Comparison of ENCODE assay signal across 11 mouse cellular contexts in genomic region chr1:166344300-166345077, GRCm38 (mm10). TPM values are rescaled to one million over a fixed set of nuclear protein-coding genes. Genes with fewer than 3 reads are reported as not detected.
DNase-seq lines count a peak whose midpoint lies in the region; ATAC-seq lines count a peak whose summit lies in the region.
"Had no signal": no experiment of that assay in that cellular context is flagged by ENCODE, and none has a peak within 500 bp of the region (broad histone marks: within the 10 kb centered on the region; RNA-seq: fewer than 3 reads in every experiment).

No protein-coding gene starts in this region.

- DNase-seq in left cerebral cortex, postnatal 14 days (ENCODE audit: low spot score in 2 of 2) = peak; percentile 31 to 38
- DNase-seq in left cerebral cortex, adult 11 months (ENCODE audit: low spot score) = no peak
- DNase-seq in c-Kit-positive CD71-positive TER-119-positive erythroid progenitor cells, embryonic 14.5 days (ENCODE audit: low spot score) = no peak
- no peak for DNase-seq in kidney, postnatal 36 days
- DNase-seq: adrenal gland, adult 8-10 months had no signal

- intact Hi-C loops in left cerebral cortex, postnatal 14 days (cut with DNase I) = no loop called here

- H3K4me1 ChIP-seq in forebrain, embryonic 13.5 days = peaks cover 16% of the 10 kb centered on the region
- H3K4me1 ChIP-seq in hindbrain, embryonic 15.5 days (replicated peaks) = peaks cover 13% of the 10 kb centered on the region
- peaks cover 8% of the 10 kb centered on the region for H3K4me1 ChIP-seq in neural tube, embryonic 13.5 days (replicated peaks)

- H3K4me3 ChIP-seq in forebrain, embryonic 13.5 days = no peak overlapping the region
- no peak overlapping the region for H3K4me3 ChIP-seq in hindbrain, embryonic 15.5 days
- no peak overlapping the region for H3K4me3 ChIP-seq in neural tube, embryonic 13.5 days
- H3K4me3 ChIP-seq: embryonic facial prominence, embryonic 12.5 days had no signal

- H3K4me2 ChIP-seq in forebrain, embryonic 13.5 days = no peak overlapping the region; the same call in 1 of the 2 replicates
- no peak overlapping the region for H3K4me2 ChIP-seq in hindbrain, embryonic 15.5 days
- H3K4me2 ChIP-seq in neural tube, embryonic 13.5 days = no peak overlapping the region
- H3K4me2 ChIP-seq: embryonic facial prominence, embryonic 12.5 days had no signal

- H3K9ac ChIP-seq in forebrain, embryonic 13.5 days = no peak overlapping the region
- H3K9ac ChIP-seq in hindbrain, embryonic 15.5 days = no peak overlapping the region
- no peak overlapping the region for H3K9ac ChIP-seq in neural tube, embryonic 13.5 days
- H3K9ac ChIP-seq: embryonic facial prominence, embryonic 12.5 days had no signal

- no peaks in the 10 kb centered on the region for H3K9me3 ChIP-seq in forebrain, embryonic 13.5 days (replicated peaks)
- H3K9me3 ChIP-seq in hindbrain, embryonic 15.5 days = no peaks in the 10 kb centered on the region
- no peaks in the 10 kb centered on the region for H3K9me3 ChIP-seq in neural tube, embryonic 13.5 days
- H3K9me3 ChIP-seq: embryonic facial prominence, embryonic 12.5 days had no signal

- ATAC-seq in forebrain, embryonic 13.5 days = peak; percentile 50; the same call in 1 of the 2 replicates
- peak; percentile 79; the same call in 1 of the 2 replicates for ATAC-seq in hindbrain, embryonic 15.5 days (ENCODE audit: low FRiP score, low read depth)
- ATAC-seq in neural tube, embryonic 13.5 days (ENCODE audit: low read depth) = peak; percentile 80
- ATAC-seq: CD4-positive, CD25-positive, alpha-beta regulatory T cell, adult 4 months; lung, postnatal 0 days had no signal

- H3K36me3 ChIP-seq in forebrain, embryonic 13.5 days (ENCODE audit: poor library complexity, severe bottlenecking) = no peaks in the 10 kb centered on the region
- H3K36me3 ChIP-seq in hindbrain, embryonic 15.5 days = no peaks in the 10 kb centered on the region
- no peaks in the 10 kb centered on the region for H3K36me3 ChIP-seq in neural tube, embryonic 13.5 days
- H3K36me3 ChIP-seq: embryonic facial prominence, embryonic 12.5 days had no signal

- H3K27ac ChIP-seq in forebrain, embryonic 13.5 days = no peak overlapping the region; the same call in 1 of the 2 replicates
- H3K27ac ChIP-seq in hindbrain, embryonic 15.5 days (replicated peaks) = no peak overlapping the region
- H3K27ac ChIP-seq in neural tube, embryonic 13.5 days (replicated peaks) = no peak overlapping the region
- H3K27ac ChIP-seq: embryonic facial prominence, embryonic 12.5 days had no signal

- H3K27me3 ChIP-seq in forebrain, embryonic 13.5 days = no peaks in the 10 kb centered on the region
- no peaks in the 10 kb centered on the region for H3K27me3 ChIP-seq in hindbrain, embryonic 15.5 days
- peaks cover 41% of the 10 kb centered on the region for H3K27me3 ChIP-seq in neural tube, embryonic 13.5 days
- H3K27me3 ChIP-seq: embryonic facial prominence, embryonic 12.5 days had no signal

- WGBS in forebrain, embryonic 13.5 days = 31% methylated on average over 8 of the region's 8 CpGs
- WGBS in hindbrain, embryonic 15.5 days = 26% methylated on average over 8 of the region's 8 CpGs
- WGBS in neural tube, embryonic 13.5 days = 32% methylated on average over 8 of the region's 8 CpGs

RNA-seq across cellular contexts. Expression of gene Tada1, which starts 34.4 kb away (rescaled TPM):
- 10 to 100 TPM; 26.7 to 31.1 TPM for total RNA-seq in left cerebral cortex, postnatal 14 days (2021)
- polyA plus RNA-seq in forebrain, embryonic 13.5 days (2015; fragmentation: Nextera tagmentation; extraction: Ambion mirVana) = 80.8 and 84.6 TPM in 2 replicates
- polyA plus RNA-seq in hindbrain, embryonic 15.5 days (2015; fragmentation: Nextera tagmentation; extraction: Ambion mirVana) = 71.4 and 79.7 TPM in 2 replicates
- polyA plus RNA-seq in neural tube, embryonic 13.5 days (2015; fragmentation: Nextera tagmentation; extraction: Ambion mirVana) = 72.1 and 73.1 TPM in 2 replicates

Comparison
In these comparisons a context has a peak if more than half of its experiments do, and no peak if none do; other contexts are left out.
1. DNase-seq: peak in left cerebral cortex, postnatal 14 days (2 of 2); none in left cerebral cortex, adult 11 months (single experiment), c-Kit-positive CD71-positive TER-119-positive erythroid progenitor cells, embryonic 14.5 days (single experiment) and kidney, postnatal 36 days (0 of 2).
2. Peak in every context shown above with its lines, with median percentiles within 50 percentile points of each other: ATAC-seq.